Mouse (Mus musculus): Measurements from ENCODE around the gene Stab2.
A peak's percentile ranks its signal among the peaks of the same experiment; 100 is the strongest.

Stab2 gene

DNA sequence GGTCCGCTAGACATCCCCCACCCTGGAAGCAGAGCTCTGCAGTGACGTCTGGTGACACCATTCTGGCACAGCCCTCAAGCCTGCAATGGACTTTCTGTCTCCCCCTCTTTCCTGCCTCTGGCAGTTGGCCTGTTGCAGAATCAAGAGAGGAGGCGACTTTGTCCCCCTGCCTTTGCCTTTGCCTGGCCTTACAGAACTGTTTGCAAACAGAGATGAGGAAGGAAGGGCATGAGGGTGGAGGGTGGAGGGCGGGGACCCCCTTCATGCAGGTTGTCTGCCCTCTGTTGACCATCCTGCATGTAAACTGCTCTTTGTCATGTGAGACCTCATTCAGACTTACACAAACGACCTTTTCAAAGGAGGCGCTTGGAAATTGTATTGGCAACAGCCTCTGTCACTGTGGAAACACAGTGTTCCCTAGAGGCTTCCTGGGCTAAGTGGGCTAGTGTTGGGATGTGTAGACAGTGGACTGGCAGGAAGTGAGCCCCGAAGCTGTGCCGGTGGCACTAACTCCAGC, 188.1 kb downstream of the Stab2 start:
- no peak for DNase-seq

DNA sequence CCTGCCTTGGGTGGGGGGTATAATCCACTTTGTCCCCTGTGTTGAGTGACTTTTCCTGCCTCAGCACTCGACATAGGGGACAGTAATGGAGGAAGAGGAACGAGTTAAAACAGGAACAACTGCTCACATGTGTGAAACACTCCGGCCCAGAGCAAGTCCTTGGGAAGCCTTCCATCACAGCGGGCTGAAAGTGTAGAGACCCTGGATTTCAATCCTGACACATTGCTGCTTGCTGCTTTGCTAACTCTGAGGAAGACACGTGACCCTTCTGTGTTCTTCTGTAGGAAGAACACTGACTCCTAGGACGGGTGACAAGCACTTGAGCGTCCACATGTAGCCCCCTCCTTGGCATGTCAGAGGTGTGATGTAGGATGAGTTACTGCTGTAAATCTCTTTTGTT, 192.7 kb downstream of the Stab2 start:
- no peak for DNase-seq

DNA sequence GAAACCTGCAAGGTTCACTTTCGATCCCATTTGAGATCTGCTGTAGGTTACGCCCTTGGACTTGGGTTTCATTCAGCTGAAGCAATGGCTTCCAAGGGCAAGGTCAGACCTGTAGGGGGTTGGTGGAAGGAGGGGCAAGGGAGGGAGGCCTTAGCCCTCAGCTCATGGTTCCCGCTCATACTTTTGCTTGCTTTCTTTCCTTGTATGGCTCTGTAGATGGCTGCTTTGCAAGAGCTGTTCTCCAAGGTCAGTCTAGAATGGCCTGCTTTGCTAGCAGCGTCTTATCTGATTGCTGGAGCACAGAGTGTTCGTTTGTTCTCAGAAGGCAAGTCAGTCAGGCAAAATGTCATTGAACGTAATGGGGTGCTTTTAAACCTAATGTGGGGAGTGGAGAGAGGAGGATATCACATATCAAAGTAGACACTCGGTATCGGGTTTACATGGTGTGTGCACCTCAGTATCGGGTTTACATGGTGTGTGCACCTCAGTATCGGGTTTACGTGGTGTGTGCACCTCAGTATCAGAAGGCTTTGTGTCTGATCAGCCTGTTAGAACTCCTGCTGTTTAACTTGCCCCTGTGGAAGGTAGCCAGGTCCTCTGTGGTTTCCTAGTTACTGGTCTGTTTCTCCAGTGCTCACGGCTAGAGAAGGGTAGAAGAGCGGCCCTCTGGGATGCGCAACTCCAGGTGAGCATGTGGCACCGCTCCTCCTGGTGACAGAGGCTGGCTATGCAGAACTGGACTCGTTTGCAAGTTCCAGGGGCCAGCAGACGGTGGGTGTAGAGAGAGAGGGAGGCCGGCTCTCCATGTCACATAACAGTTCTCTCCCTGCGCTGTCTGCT, 193.3 kb downstream of the Stab2 start:
- DNase-seq: no peak

DNA sequence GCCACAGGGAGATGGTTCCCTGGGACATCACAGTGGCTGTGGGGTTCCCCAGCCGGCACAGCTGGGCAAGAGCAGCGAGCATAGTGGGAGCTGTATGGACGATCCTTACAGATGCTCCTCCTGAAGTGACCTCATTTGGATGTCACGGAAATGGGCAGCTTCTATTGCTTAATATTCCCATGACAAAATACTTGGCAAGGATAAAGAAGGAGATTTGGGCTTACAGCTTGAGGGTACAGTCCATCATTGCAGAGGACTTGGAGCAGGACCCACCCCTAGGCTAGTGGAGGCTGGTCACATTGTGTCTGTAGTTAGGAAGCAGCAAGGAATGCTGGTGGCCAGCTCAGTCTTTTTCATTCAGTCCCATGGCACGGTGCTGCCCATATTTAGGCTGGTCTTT, 197.2 kb downstream of the Stab2 start:
- DNase-seq: no peak

DNA sequence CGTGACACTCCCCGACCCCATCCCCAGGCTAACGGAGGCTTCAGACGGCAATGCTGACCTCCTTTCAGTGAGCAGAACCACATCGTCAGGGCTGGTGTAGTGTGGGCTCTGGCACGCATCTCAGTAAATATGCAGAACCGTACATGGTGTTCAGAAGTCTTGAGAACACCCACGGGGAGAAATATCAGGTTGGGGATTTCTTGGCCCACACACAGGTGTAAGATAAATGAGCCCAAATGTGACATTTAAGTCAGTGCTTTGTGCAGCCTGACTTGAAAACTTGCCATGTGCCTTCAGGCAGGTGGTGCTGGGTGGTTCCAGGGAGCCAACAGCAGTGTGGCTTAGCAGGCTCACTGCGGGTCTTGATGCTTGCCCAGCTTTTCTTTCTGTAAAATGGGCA, 197.8 kb downstream of the Stab2 start:
- DNase-seq: peak; percentile 32

DNA sequence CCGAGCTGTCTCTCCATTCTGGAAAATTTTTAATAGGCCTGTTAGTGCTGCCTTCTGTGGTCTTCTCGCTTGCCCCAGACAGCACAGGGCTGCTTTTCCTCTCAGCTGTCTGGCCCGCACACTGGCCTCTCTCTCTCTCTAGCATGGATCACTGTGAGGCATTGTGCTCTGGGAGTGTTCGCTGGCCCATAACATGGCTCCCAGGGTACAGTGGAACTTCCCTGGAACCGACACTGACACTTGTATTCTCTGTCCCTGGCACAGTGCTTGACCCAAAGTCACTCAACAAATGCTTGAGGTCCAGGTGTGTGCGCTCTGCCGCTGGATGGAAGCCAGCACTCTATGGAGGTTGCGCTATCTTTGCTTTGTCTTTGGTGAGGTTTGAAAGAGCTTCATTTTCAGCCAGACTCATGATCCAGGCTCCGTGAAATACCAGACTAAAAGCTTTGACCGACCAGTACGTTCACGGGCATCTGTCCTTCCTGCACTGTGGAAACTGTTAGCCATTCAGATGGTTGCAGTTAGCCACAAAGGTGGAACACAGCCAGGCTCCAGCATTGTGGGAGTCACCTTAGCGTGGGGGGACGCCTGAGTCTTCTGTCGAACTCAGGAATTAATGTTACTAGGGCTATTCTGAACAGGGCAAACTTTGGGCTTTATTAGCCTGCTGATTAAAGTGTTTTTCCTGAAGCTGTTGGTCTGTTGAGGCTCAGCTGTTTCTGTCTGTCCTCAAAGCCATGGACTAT, 199.6 kb downstream of the Stab2 start:
- no peak for DNase-seq

DNA sequence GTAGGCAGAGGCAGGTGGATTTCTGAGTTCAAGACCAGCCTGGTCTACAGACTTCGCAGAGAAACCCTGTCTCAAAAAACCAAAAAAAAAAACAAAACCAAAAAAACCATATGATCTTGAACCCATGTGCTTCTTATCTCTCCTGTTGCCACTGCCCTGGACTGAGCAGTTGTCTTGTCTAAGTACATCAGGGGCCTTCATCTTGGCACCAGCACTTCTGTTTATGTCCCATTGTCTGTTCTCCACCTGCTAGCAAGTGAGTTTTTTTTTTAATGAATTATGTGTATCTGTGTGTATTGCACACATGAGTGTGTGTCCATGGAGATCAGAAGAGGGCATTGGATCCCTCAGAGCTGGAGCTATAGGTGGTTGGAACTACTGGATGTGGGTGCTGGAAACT, 200.5 kb downstream of the Stab2 start:
- no peak for DNase-seq

DNA sequence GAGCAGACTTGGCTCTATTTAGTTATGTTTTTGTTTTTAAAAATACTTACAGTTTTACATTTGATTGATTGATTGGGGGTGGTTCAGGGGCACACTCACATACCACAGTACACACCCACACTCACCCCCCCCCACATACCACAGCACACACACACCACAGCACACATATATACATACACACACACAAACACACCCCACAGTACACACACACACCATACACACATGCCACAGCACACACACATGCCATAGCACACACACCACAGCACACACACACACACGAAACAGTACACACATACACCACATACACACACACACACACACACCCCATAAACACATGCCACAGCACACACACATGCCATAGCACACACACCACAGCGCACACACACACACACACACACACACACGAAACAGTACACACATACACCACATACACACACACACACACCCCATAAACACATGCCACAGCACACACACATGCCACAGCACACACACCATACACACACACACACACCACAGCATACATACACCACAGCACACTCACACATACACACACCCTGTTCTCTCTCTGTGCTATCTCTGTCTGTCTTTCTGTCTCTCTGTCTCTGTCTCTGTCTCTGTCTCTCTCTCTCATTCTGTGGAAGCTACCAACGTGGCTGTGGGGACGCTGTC, 211.6 kb downstream of the Stab2 start:
- no peak for DNase-seq

DNA sequence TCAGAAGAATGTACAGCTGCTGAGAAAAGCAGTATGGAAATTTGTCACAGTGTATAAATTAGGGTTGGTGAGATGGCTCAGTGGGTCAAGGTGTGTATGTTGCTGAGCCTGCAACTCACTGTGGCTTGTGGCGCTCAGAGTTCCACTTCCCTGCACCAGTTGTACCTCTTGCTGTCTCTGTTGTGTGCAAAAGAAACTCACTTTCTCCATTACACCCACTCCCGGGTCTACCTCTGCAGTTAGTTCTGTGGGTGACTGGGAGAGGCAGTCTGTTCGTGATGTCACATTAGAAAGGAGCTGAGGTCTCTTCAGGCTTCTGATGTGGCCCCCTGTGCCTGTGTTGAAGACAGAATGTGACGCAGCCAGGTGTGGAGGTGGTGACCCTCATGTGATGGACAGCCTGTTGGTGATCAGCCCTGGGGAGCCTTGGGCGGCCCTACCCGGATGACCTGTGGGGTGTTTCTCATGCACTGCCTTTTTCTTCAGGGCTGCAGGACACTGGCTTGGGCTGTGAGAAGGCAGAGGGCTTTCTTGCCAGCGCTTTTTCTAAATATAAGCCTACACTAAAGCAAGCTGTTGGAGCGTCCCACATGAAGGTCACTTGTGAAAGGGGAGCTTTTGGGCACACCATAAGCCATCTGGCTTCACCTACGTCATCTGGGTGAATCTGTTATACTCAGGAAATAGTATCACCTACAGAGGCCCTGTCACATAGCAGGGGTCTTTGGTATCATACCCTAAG, 212.9 kb downstream of the Stab2 start:
- no peak for DNase-seq

DNA sequence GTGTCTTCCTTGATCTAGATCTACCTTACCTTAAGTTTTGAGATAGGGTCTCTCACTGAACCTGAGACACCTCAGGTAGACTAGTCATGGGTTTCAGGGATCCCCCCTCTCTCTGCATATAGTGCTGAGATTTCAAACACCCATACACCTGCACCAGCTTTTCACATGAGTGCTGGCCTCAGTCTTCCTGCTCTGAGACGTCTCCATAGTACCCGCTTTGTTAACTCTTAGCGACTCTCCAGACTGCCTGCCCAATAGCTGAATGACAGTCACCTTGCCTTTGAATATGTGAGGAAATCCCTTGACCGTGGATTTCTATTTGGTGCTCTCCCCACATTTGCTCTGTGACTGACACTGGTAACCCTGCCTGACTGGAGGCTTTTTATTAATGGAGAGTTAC, 213.6 kb downstream of the Stab2 start:
- no peak for DNase-seq

DNA sequence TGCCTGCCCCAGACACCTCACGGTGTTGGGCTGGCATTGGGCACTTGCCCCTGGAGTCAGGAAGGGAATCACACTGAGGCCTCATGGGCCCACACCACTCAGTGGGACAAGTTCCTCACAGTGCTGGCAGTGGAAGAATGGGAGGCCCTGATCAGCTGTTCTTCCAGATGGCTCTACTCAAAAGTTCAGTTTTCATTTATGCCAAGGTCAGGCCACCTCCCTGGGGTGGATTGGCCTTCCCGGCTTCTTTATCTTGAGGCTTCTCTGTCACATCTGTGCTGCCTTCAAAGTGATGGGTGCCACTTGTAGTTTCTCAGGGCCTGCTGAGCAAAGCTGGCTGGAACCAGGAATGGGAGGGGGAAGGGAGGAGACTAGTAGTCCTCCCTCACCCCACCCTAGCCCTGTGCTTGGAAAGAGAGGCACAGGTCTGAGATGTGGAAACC, 214.3 kb downstream of the Stab2 start:
- DNase-seq: no peak

DNA sequence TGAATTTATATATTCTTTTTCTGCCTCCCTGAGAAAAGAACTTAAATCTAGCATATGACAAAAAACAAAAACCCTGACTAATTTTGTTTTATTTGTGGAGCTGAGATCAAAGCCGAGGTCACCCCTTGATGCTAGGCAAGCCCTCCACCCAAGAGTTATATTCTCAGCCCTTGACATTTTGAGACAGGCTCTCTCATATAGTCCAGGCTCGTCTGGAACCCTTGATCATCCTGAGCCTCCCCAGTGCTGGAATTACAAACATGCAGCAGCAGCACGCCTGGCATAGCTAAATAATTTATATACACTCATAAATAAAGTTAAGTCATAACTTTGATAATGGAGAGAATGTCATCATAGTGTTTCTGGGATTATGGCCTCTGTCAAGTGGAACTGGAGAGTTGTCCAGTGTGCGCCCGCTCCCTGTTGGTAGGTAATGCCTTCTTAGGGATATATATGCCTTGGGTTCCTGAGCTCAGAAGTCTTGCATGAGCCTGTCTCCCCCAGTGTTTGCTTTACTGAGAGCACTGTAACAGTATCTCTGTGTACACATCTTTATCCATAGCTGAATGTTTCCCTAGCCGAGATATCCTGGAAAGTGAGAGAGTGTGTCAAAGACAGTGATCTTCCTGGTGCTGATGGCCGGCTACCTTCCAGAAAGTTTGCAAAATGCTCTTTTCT, 216.2 kb downstream of the Stab2 start:
- DNase-seq: no peak
